Comparison of ENCODE assay signal across 8 mouse cellular contexts in genomic region chr19:56201738-56202480, GRCm38 (mm10).
DNase-seq lines count a peak whose midpoint lies in the region; ATAC-seq and TF ChIP-seq lines count a peak whose summit lies in the region.

No protein-coding gene starts in this region.

- no peak overlapping the region for H3K27ac ChIP-seq in kidney, embryonic 14.5 days (ENCODE audit: low read depth, low read length)
- no peak overlapping the region for H3K27ac ChIP-seq in hindbrain, embryonic 11.5 days (ENCODE audit: low read depth, low read length)
- no peak overlapping the region for H3K27ac ChIP-seq in lung, embryonic 14.5 days (ENCODE audit: low read depth)

- no peak overlapping the region for H3K4me2 ChIP-seq in kidney, embryonic 14.5 days (replicated peaks; ENCODE audit: low read depth, low read length)
- H3K4me2 ChIP-seq in hindbrain, embryonic 11.5 days (replicated peaks; ENCODE audit: low read depth, low read length), result no peak overlapping the region
- no peak overlapping the region for H3K4me2 ChIP-seq in lung, embryonic 14.5 days

- no peak overlapping the region for H3K4me3 ChIP-seq in kidney, embryonic 14.5 days (ENCODE audit: low read length)
- no peak overlapping the region for H3K4me3 ChIP-seq in G1E (ENCODE audit: low read depth, low read length)
- no peak overlapping the region for H3K4me3 ChIP-seq in hindbrain, embryonic 11.5 days (ENCODE audit: low read depth, low read length)
- H3K4me3 ChIP-seq in lung, embryonic 14.5 days (ENCODE audit: low read depth, low read length), result no peak overlapping the region

- no peaks in the 10 kb centered on the region for H3K9me3 ChIP-seq in kidney, embryonic 14.5 days (ENCODE audit: control insufficient read depth, low read length)
- no peaks in the 10 kb centered on the region for H3K9me3 ChIP-seq in G1E (replicated peaks)
- H3K9me3 ChIP-seq in hindbrain, embryonic 11.5 days (ENCODE audit: control insufficient read depth, low read length), result no peaks in the 10 kb centered on the region
- no peaks in the 10 kb centered on the region for H3K9me3 ChIP-seq in lung, embryonic 14.5 days (ENCODE audit: low read depth, low read length)

- ATAC-seq in kidney, embryonic 14.5 days (ENCODE audit: low FRiP score, low TSS enrichment), result no peak
- ATAC-seq in G1E (ENCODE audit: extremely low read depth, insufficient number of reproducible peaks, low FRiP score, poor library complexity, severe bottlenecking), result no peak
- ATAC-seq in hindbrain, embryonic 11.5 days (ENCODE audit: low FRiP score), result no peak
- peak; percentile 61; the same call in 1 of the 2 replicates for ATAC-seq in lung, embryonic 14.5 days (ENCODE audit: insufficient read depth)

- H3K4me1 ChIP-seq in kidney, embryonic 14.5 days (ENCODE audit: control insufficient read depth, insufficient read depth, low read length), result peaks cover 13% of the 10 kb centered on the region; the same call in 1 of the 2 replicates
- H3K4me1 ChIP-seq in G1E (ENCODE audit: insufficient read depth, low read depth, low read length), result no peaks in the 10 kb centered on the region
- no peaks in the 10 kb centered on the region for H3K4me1 ChIP-seq in hindbrain, embryonic 11.5 days (replicated peaks; ENCODE audit: control insufficient read depth, insufficient read depth, low read length)
- no peaks in the 10 kb centered on the region for H3K4me1 ChIP-seq in lung, embryonic 14.5 days (ENCODE audit: insufficient read depth)

- no peaks in the 10 kb centered on the region for H3K36me3 ChIP-seq in kidney, embryonic 14.5 days (ENCODE audit: control insufficient read depth, insufficient read depth, low read length)
- no peaks in the 10 kb centered on the region for H3K36me3 ChIP-seq in G1E (replicated peaks)
- H3K36me3 ChIP-seq in hindbrain, embryonic 11.5 days (ENCODE audit: control insufficient read depth, insufficient read depth, low read length), result no peaks in the 10 kb centered on the region
- no peaks in the 10 kb centered on the region for H3K36me3 ChIP-seq in lung, embryonic 14.5 days (ENCODE audit: insufficient read depth)

- no peak overlapping the region for H3K9ac ChIP-seq in kidney, embryonic 14.5 days (ENCODE audit: low read depth, low read length)
- no peak overlapping the region for H3K9ac ChIP-seq in hindbrain, embryonic 11.5 days (ENCODE audit: low read depth, low read length)
- no peak overlapping the region for H3K9ac ChIP-seq in lung, embryonic 14.5 days

- no peaks in the 10 kb centered on the region for H3K27me3 ChIP-seq in kidney, embryonic 14.5 days (ENCODE audit: control insufficient read depth, insufficient read depth, low read length)
- H3K27me3 ChIP-seq in G1E (ENCODE audit: insufficient read depth, low read length), result no peaks in the 10 kb centered on the region
- no peaks in the 10 kb centered on the region for H3K27me3 ChIP-seq in hindbrain, embryonic 11.5 days (ENCODE audit: control insufficient read depth, insufficient read depth, low read length)
- H3K27me3 ChIP-seq in lung, embryonic 14.5 days (ENCODE audit: insufficient read depth, low read length), result no peaks in the 10 kb centered on the region

- peak; percentile 17 for DNase-seq in kidney, adult 11 months
- DNase-seq in G1E (ENCODE audit: low spot score), result peak; percentile 10
- peak; percentile 8 for DNase-seq in c-Kit-positive CD71-positive TER-119-positive erythroid progenitor cells, embryonic 14.5 days (ENCODE audit: low spot score)
- peak; percentile 78 for DNase-seq in hindbrain, embryonic 11.5 days (ENCODE audit: low spot score)
- peak; percentile 80 for DNase-seq in lung, embryonic 14.5 days
- DNase-seq in skeletal muscle tissue, adult 2 months (ENCODE audit: low read depth, low spot score), result peak; percentile 14
- DNase-seq in Muller cell, postnatal 12 days (ENCODE audit: inconsistent ontology term), result no peak

- TF ChIP-seq CTCF in G1E (IDR thresholded peaks at IDR 0.05; ENCODE audit: low read depth, low read length), result 0 out of 2 replicates have a peak, but pooled peaks have one; percentile 21
- peak; percentile 75 for TF ChIP-seq CTCF in lung, embryonic 14.5 days (IDR thresholded peaks at IDR 0.05; ENCODE audit: low read depth)
